Mouse (Mus musculus): ENCODE measurements around the gene Tfap2a. TPM values are rescaled to one million over a fixed set of nuclear protein-coding genes. Genes with fewer than 3 reads are reported as not detected.

Gene Tfap2a
- total and polyA plus RNA-seq, 3 experiments, result 0.87 to 12.3 (median 6.8) TPM

GRCm38 (mm10) chr13:40719066-40719740, 19.0 kb downstream of the Tfap2a start:
- no peak for ATAC-seq (ENCODE audit: extremely low read depth, insufficient number of reproducible peaks, low FRiP score, poor library complexity, severe bottlenecking)
- no peak overlapping the region for H3K4me3 ChIP-seq (ENCODE audit: low read depth, low read length)
- H3K27me3 ChIP-seq (ENCODE audit: insufficient read depth, low read length), result no peaks in the 10 kb centered on the region
- peaks cover 20% of the 10 kb centered on the region for H3K4me1 ChIP-seq (ENCODE audit: insufficient read depth, low read depth, low read length)
- H3K9me3 ChIP-seq (replicated peaks), result no peaks in the 10 kb centered on the region
- no peak for TF ChIP-seq TAL1 (conservative IDR thresholded peaks at IDR 0.05; ENCODE audit: low read depth, low read length)
- TF ChIP-seq GATA2 (IDR thresholded peaks at IDR 0.05; ENCODE audit: borderline replicate concordance, low read depth, low read length), result no peak
- no peak for TF ChIP-seq CTCF (IDR thresholded peaks at IDR 0.05; ENCODE audit: low read depth, low read length)
- no peak for TF ChIP-seq GATA1 (IDR thresholded peaks at IDR 0.05; ENCODE audit: borderline replicate concordance, low read length)
- no peak for TF ChIP-seq POLR2AphosphoS5 (IDR thresholded peaks at IDR 0.05; ENCODE audit: insufficient replicate concordance, low read depth, low read length)
- no peak for DNase-seq (ENCODE audit: low spot score)
- H3K36me3 ChIP-seq (replicated peaks), result no peaks in the 10 kb centered on the region

- peaks cover 12% of the 10 kb centered on the region for H3K4me1 ChIP-seq (ENCODE audit: insufficient read depth, low read depth, low read length)
- H3K27me3 ChIP-seq (ENCODE audit: insufficient read depth, low read length), result peaks cover 2% of the 10 kb centered on the region
- peak overlapping the region; percentile 68 for H3K4me3 ChIP-seq (ENCODE audit: low read depth, low read length)
- H3K36me3 ChIP-seq (replicated peaks), result no peaks in the 10 kb centered on the region
- ATAC-seq (ENCODE audit: extremely low read depth, insufficient number of reproducible peaks, low FRiP score, poor library complexity, severe bottlenecking) (peak; percentile 76), DNase-seq (ENCODE audit: low spot score) (peak; percentile 53)
- no peak for TF ChIP-seq GATA1 (IDR thresholded peaks at IDR 0.05; ENCODE audit: borderline replicate concordance, low read length)
- no peak for TF ChIP-seq TAL1 (conservative IDR thresholded peaks at IDR 0.05; ENCODE audit: low read depth, low read length)
- no peaks in the 10 kb centered on the region for H3K9me3 ChIP-seq (replicated peaks)
Observed at GRCm38 (mm10) chr13:40716771-40717716, 21.1 kb downstream of the Tfap2a start.

GRCm38 (mm10) chr13:40714531-40714930, 23.6 kb downstream of the Tfap2a start:
- H3K36me3 ChIP-seq (replicated peaks), result no peaks in the 10 kb centered on the region
- TF ChIP-seq TAL1 (conservative IDR thresholded peaks at IDR 0.05; ENCODE audit: low read depth, low read length) (no peak), CTCF (IDR thresholded peaks at IDR 0.05; ENCODE audit: low read depth, low read length) (no peak), GATA1 (IDR thresholded peaks at IDR 0.05; ENCODE audit: borderline replicate concordance, low read length) (no peak), GATA2 (IDR thresholded peaks at IDR 0.05; ENCODE audit: borderline replicate concordance, low read depth, low read length) (no peak), POLR2AphosphoS5 (IDR thresholded peaks at IDR 0.05; ENCODE audit: insufficient replicate concordance, low read depth, low read length) (no peak)
- H3K4me3 ChIP-seq (ENCODE audit: low read depth, low read length), result no peak overlapping the region
- ATAC-seq (ENCODE audit: extremely low read depth, insufficient number of reproducible peaks, low FRiP score, poor library complexity, severe bottlenecking) (no peak), DNase-seq (ENCODE audit: low spot score) (no peak)
- H3K4me1 ChIP-seq (ENCODE audit: insufficient read depth, low read depth, low read length), result peaks cover 11% of the 10 kb centered on the region
- peaks cover 23% of the 10 kb centered on the region for H3K27me3 ChIP-seq (ENCODE audit: insufficient read depth, low read length)
- H3K9me3 ChIP-seq (replicated peaks), result no peaks in the 10 kb centered on the region

GRCm38 (mm10) chr13:40713681-40714080, 24.5 kb downstream of the Tfap2a start:
- Histone ChIP-seq H3K27me3 (ENCODE audit: insufficient read depth, low read length) (peaks cover 31% of the 10 kb centered on the region), H3K36me3 (replicated peaks) (no peaks in the 10 kb centered on the region), H3K4me1 (ENCODE audit: insufficient read depth, low read depth, low read length) (peaks cover 11% of the 10 kb centered on the region), H3K4me3 (ENCODE audit: low read depth, low read length) (no peak overlapping the region), H3K9me3 (replicated peaks) (no peaks in the 10 kb centered on the region)
- TF ChIP-seq CTCF (IDR thresholded peaks at IDR 0.05; ENCODE audit: low read depth, low read length) (no peak), POLR2AphosphoS5 (IDR thresholded peaks at IDR 0.05; ENCODE audit: insufficient replicate concordance, low read depth, low read length) (no peak), GATA1 (IDR thresholded peaks at IDR 0.05; ENCODE audit: borderline replicate concordance, low read length) (no peak), GATA2 (IDR thresholded peaks at IDR 0.05; ENCODE audit: borderline replicate concordance, low read depth, low read length) (no peak), TAL1 (conservative IDR thresholded peaks at IDR 0.05; ENCODE audit: low read depth, low read length) (no peak)
- ATAC-seq (ENCODE audit: extremely low read depth, insufficient number of reproducible peaks, low FRiP score, poor library complexity, severe bottlenecking) (no peak), DNase-seq (ENCODE audit: low spot score) (no peak)

DNA sequence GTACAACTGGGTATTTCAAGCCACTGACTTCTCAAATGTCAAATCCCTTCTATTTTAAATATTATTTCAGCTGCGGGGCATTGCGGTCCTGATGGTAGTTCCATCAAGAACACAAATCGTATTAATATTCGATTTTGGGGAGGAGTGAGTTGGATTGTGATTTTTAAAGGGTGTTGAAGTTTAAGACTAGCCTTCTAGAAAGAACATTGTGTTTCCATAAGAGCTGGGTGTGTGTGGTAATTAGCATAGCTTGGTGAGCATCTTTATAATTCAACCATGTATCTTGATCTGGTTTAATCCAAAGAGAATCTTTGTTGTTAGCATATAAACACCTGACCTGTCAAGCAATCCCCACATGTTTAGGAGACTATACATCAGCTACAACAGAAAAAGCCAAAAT, 24.9 kb downstream of the Tfap2a start:
- Histone ChIP-seq H3K4me1 (ENCODE audit: insufficient read depth, low read depth, low read length) (peaks cover 11% of the 10 kb centered on the region), H3K27me3 (ENCODE audit: insufficient read depth, low read length) (peaks cover 35% of the 10 kb centered on the region), H3K4me3 (ENCODE audit: low read depth, low read length) (no peak overlapping the region), H3K36me3 (replicated peaks) (no peaks in the 10 kb centered on the region), H3K9me3 (replicated peaks) (no peaks in the 10 kb centered on the region)
- no peak for DNase-seq (ENCODE audit: low spot score)
- TF ChIP-seq CTCF (IDR thresholded peaks at IDR 0.05; ENCODE audit: low read depth, low read length) (no peak), GATA1 (IDR thresholded peaks at IDR 0.05; ENCODE audit: borderline replicate concordance, low read length) (no peak), GATA2 (IDR thresholded peaks at IDR 0.05; ENCODE audit: borderline replicate concordance, low read depth, low read length) (no peak), TAL1 (conservative IDR thresholded peaks at IDR 0.05; ENCODE audit: low read depth, low read length) (no peak), POLR2AphosphoS5 (IDR thresholded peaks at IDR 0.05; ENCODE audit: insufficient replicate concordance, low read depth, low read length) (no peak)
- ATAC-seq (ENCODE audit: extremely low read depth, insufficient number of reproducible peaks, low FRiP score, poor library complexity, severe bottlenecking), result no peak

- no peaks in the 10 kb centered on the region for H3K9me3 ChIP-seq (replicated peaks)
- TF ChIP-seq TAL1 (conservative IDR thresholded peaks at IDR 0.05; ENCODE audit: low read depth, low read length) (no peak), GATA1 (IDR thresholded peaks at IDR 0.05; ENCODE audit: borderline replicate concordance, low read length) (no peak), POLR2AphosphoS5 (IDR thresholded peaks at IDR 0.05; ENCODE audit: insufficient replicate concordance, low read depth, low read length) (no peak), CTCF (IDR thresholded peaks at IDR 0.05; ENCODE audit: low read depth, low read length) (no peak), GATA2 (IDR thresholded peaks at IDR 0.05; ENCODE audit: borderline replicate concordance, low read depth, low read length) (no peak)
- peaks cover 8% of the 10 kb centered on the region for H3K4me1 ChIP-seq (ENCODE audit: insufficient read depth, low read depth, low read length)
- DNase-seq (ENCODE audit: low spot score) (no peak), ATAC-seq (ENCODE audit: extremely low read depth, insufficient number of reproducible peaks, low FRiP score, poor library complexity, severe bottlenecking) (no peak)
- peaks cover 41% of the 10 kb centered on the region for H3K27me3 ChIP-seq (ENCODE audit: insufficient read depth, low read length)
- no peaks in the 10 kb centered on the region for H3K36me3 ChIP-seq (replicated peaks)
- no peak overlapping the region for H3K4me3 ChIP-seq (ENCODE audit: low read depth, low read length)
Observed at GRCm38 (mm10) chr13:40712526-40712832, 25.7 kb downstream of the Tfap2a start.
